Mouse (Mus musculus): ENCODE measurements at regions not wholly inside any gene's neighbourhood (a gene's known extent, or its start where the extent isn't known, plus 50 kb on each side); places are given as distances from the start of the nearest gene placed in this dataset.

GRCm38 (mm10) chr2:167878255-167878865 lies 53.5 kb upstream of the Ptpn1 start:
- DNase-seq (ENCODE audit: extremely low read depth), result no peak
- peaks cover 24% of the 10 kb centered on the region for H3K9me3 ChIP-seq (replicated peaks; ENCODE audit: low read length)
- no peaks in the 10 kb centered on the region; a peak in 1 of 4 replicates for H3K4me1 ChIP-seq (ENCODE audit: control insufficient read depth in 1 of 2, insufficient read depth in 2 of 2)
- no peak overlapping the region for H3K9ac ChIP-seq (ENCODE audit: insufficient read depth, low read depth)
- TF ChIP-seq HCFC1 (IDR thresholded peaks at IDR 0.05; ENCODE audit: low read depth, low read length), result no peak
- TF ChIP-seq CHD2 (IDR thresholded peaks at IDR 0.05; ENCODE audit: low read length), result no peak
- no peak for TF ChIP-seq ZMIZ1 (IDR thresholded peaks at IDR 0.05; ENCODE audit: low read depth, low read length)
- no peak for TF ChIP-seq POLR2A (IDR thresholded peaks at IDR 0.05; ENCODE audit: low read depth, low read length)
- TF ChIP-seq BHLHE40 (IDR thresholded peaks at IDR 0.05; ENCODE audit: low read depth, low read length), result no peak
- no peak for TF ChIP-seq SMC3 (IDR thresholded peaks at IDR 0.05; ENCODE audit: low read depth, low read length)
- TF ChIP-seq MEF2A (IDR thresholded peaks at IDR 0.05; ENCODE audit: borderline replicate concordance, low read depth, low read length), result no peak
- TF ChIP-seq GABPA (IDR thresholded peaks at IDR 0.05; ENCODE audit: insufficient replicate concordance, low read depth, low read length), result no peak
- TF ChIP-seq MAX (IDR thresholded peaks at IDR 0.05; ENCODE audit: low read length), result no peak
- no peak for TF ChIP-seq TCF12 (IDR thresholded peaks at IDR 0.05; ENCODE audit: low read depth, low read length)
- TF ChIP-seq ELF1 (IDR thresholded peaks at IDR 0.05; ENCODE audit: low read depth, low read length), result no peak
- no peak for TF ChIP-seq TBP (conservative IDR thresholded peaks at IDR 0.05; ENCODE audit: low read depth, low read length)
- TF ChIP-seq IRF4 (IDR thresholded peaks at IDR 0.05; ENCODE audit: low read depth, low read length), result no peak
- H3K4me3 ChIP-seq (replicated peaks in 1 of 3; ENCODE audit: low read depth in 2 of 3, low read length in 2 of 3, poor library complexity in 1 of 3), result no peak overlapping the region
- dilution Hi-C loops (cut with MboI; ENCODE audit: extremely low pct_ligation_motif_present, extremely low pct_unique_long_range_greater_than_20kb, low sequenced_read_pairs), result loop anchor here (25.0 kb wide), 1 partner anchor 191 kb away; the partner anchor contains the start of genes Cebpb and Tmem189
- H3K27ac ChIP-seq (ENCODE audit: insufficient read depth, low read depth), result no peak overlapping the region
- no peaks in the 10 kb centered on the region for H3K79me2 ChIP-seq (replicated peaks; ENCODE audit: control insufficient read depth, extremely low read depth, insufficient read depth, poor library complexity, severe bottlenecking)
- H3K36me3 ChIP-seq (replicated peaks in 1 of 2; ENCODE audit: control insufficient read depth in 1 of 2, insufficient read depth in 1 of 2, low read length in 1 of 2), result no peaks in the 10 kb centered on the region
- H3K4me2 ChIP-seq (ENCODE audit: insufficient read depth, low read depth, poor library complexity, severe bottlenecking), result no peak overlapping the region
- H3K27me3 ChIP-seq (replicated peaks), result peaks cover 74% of the 10 kb centered on the region
- in situ Hi-C loops (cut with MboI; ENCODE audit: low pct_ligation_motif_present, low pct_unique_long_range_greater_than_20kb, low sequenced_read_pairs), result no loop called here

GRCm38 (mm10) chr2:167877254-167877870 lies 54.5 kb upstream of the Ptpn1 start:
- no peaks in the 10 kb centered on the region; a peak in 1 of 4 replicates for H3K4me1 ChIP-seq (ENCODE audit: control insufficient read depth in 1 of 2, insufficient read depth in 2 of 2)
- peaks cover 17% of the 10 kb centered on the region for H3K9me3 ChIP-seq (replicated peaks; ENCODE audit: low read length)
- no peaks in the 10 kb centered on the region for H3K79me2 ChIP-seq (replicated peaks; ENCODE audit: control insufficient read depth, extremely low read depth, insufficient read depth, poor library complexity, severe bottlenecking)
- no peak overlapping the region for H3K27ac ChIP-seq (ENCODE audit: insufficient read depth, low read depth)
- H3K36me3 ChIP-seq (replicated peaks in 1 of 2; ENCODE audit: control insufficient read depth in 1 of 2, insufficient read depth in 1 of 2, low read length in 1 of 2), result no peaks in the 10 kb centered on the region
- TF ChIP-seq RAD21 (IDR thresholded peaks at IDR 0.05; ENCODE audit: low read depth, low read length), result no peak
- no peak for TF ChIP-seq SIN3A (IDR thresholded peaks at IDR 0.05; ENCODE audit: low read length)
- TF ChIP-seq JUN (IDR thresholded peaks at IDR 0.05; ENCODE audit: insufficient read depth, low read depth, low read length), result no peak
- TF ChIP-seq PAX5 (IDR thresholded peaks at IDR 0.05; ENCODE audit: low read length), result no peak
- no peak for TF ChIP-seq MAX (IDR thresholded peaks at IDR 0.05; ENCODE audit: low read length)
- no peak for TF ChIP-seq SMC3 (IDR thresholded peaks at IDR 0.05; ENCODE audit: low read depth, low read length)
- no peak for TF ChIP-seq ZNF384 (IDR thresholded peaks at IDR 0.05; ENCODE audit: low read depth, low read length)
- TF ChIP-seq EP300 (IDR thresholded peaks at IDR 0.05; ENCODE audit: low read length), result no peak
- no peak for TF ChIP-seq ZKSCAN1 (IDR thresholded peaks at IDR 0.05; ENCODE audit: borderline replicate concordance, low read depth, low read length)
- TF ChIP-seq CHD2 (IDR thresholded peaks at IDR 0.05; ENCODE audit: low read length), result no peak
- TF ChIP-seq USF2 (conservative IDR thresholded peaks at IDR 0.05; ENCODE audit: low read depth, low read length), result no peak
- no peak for TF ChIP-seq CHD1 (IDR thresholded peaks at IDR 0.05; ENCODE audit: low read depth, low read length)
- TF ChIP-seq RCOR1 (conservative IDR thresholded peaks at IDR 0.05; ENCODE audit: low read depth, low read length), result no peak
- TF ChIP-seq POLR2AphosphoS2 (IDR thresholded peaks at IDR 0.05; ENCODE audit: low read depth, low read length), result no peak
- no peak for TF ChIP-seq KAT2A (IDR thresholded peaks at IDR 0.05; ENCODE audit: insufficient replicate concordance, low read length)
- TF ChIP-seq USF1 (IDR thresholded peaks at IDR 0.05; ENCODE audit: low read depth, low read length), result no peak
- no peak for TF ChIP-seq ETS1 (conservative IDR thresholded peaks at IDR 0.05; ENCODE audit: low read depth, low read length)
- no peak for TF ChIP-seq HCFC1 (IDR thresholded peaks at IDR 0.05; ENCODE audit: low read depth, low read length)
- dilution Hi-C loops (cut with MboI; ENCODE audit: extremely low pct_ligation_motif_present, extremely low pct_unique_long_range_greater_than_20kb, low sequenced_read_pairs), result loop anchor here (25.0 kb wide), 1 partner anchor 190 kb away; the partner anchor contains the start of genes Cebpb and Tmem189
- H3K27me3 ChIP-seq (replicated peaks), result peaks cover 75% of the 10 kb centered on the region
- no peak overlapping the region for H3K9ac ChIP-seq (ENCODE audit: insufficient read depth, low read depth)
- no peak overlapping the region for H3K4me2 ChIP-seq (ENCODE audit: insufficient read depth, low read depth, poor library complexity, severe bottlenecking)
- in situ Hi-C loops (cut with MboI; ENCODE audit: low pct_ligation_motif_present, low pct_unique_long_range_greater_than_20kb, low sequenced_read_pairs), result no loop called here
- DNase-seq (ENCODE audit: extremely low read depth), result no peak
- no peak overlapping the region for H3K4me3 ChIP-seq (replicated peaks in 1 of 3; ENCODE audit: low read depth in 2 of 3, low read length in 2 of 3, poor library complexity in 1 of 3)
